Mouse (Mus musculus) stomach, embryonic 14.5 days (tissue): Measurements from ENCODE around the gene Atp6v1fnb. TPM values are rescaled to one million over a fixed set of nuclear protein-coding genes. Genes with fewer than 3 reads are reported as not detected.

Experiments used
- ATAC-seq: fragments of 200-750 bp; cut with Nextera tagmentation; 2 replicates; pipeline ENCODE4 v1.8.0; 2017; ENCODE audit warnings: low read depth, moderate TSS enrichment; ENCODE audit not compliant: insufficient number of reproducible peaks, insufficient read depth, low FRiP score
- H3K27ac ChIP-seq: fragments of 300-500 bp; sonication (generic); 2 replicates; pipeline ENCODE4 v1.5.1; 2014; ENCODE audit warnings: mild to moderate bottlenecking, low read length, moderate library complexity, mixed read lengths
- H3K27me3 ChIP-seq: fragments of 300-500 bp; sonication (generic); 2 replicates; pipeline ENCODE4 v1.6.1; 2014; ENCODE audit warnings: low read length, control low read depth, mixed read lengths; ENCODE audit not compliant: control insufficient read depth, insufficient read depth
- H3K36me3 ChIP-seq: fragments of 300-500 bp; sonication (generic); 2 replicates; pipeline ENCODE4 v1.6.1; 2014; ENCODE audit warnings: mild to moderate bottlenecking, control low read depth, low read length, moderate library complexity, mixed read lengths; ENCODE audit not compliant: control insufficient read depth, insufficient read depth
- H3K4me1 ChIP-seq: fragments of 300-500 bp; sonication (generic); 2 replicates; pipeline ENCODE4 v1.6.1; 2014; ENCODE audit warnings: low read length, control low read depth, mixed read lengths; ENCODE audit not compliant: control insufficient read depth, insufficient read depth
- H3K4me2 ChIP-seq: fragments of 300-500 bp; sonication (generic); replicated peaks from 2 replicates; pipeline ENCODE4 v1.6.1; 2014; ENCODE audit warnings: low read depth, low read length, control low read depth
- H3K4me3 ChIP-seq: fragments of 300-500 bp; sonication (generic); 2 replicates; pipeline ENCODE4 v1.5.1; 2014; ENCODE audit warnings: low read depth, low read length, control low read depth
- H3K9ac ChIP-seq: fragments of 300-500 bp; sonication (generic); replicated peaks from 2 replicates; pipeline ENCODE4 v1.6.1; 2014; ENCODE audit warnings: low read depth, mild to moderate bottlenecking, control low read depth, low read length, moderate library complexity, mixed read lengths
- H3K9me3 ChIP-seq: fragments of 300-500 bp; sonication (generic); 2 replicates; pipeline ENCODE4 v1.6.1; 2016; ENCODE audit warnings: low read depth, low read length, control low read depth; ENCODE audit not compliant: control insufficient read depth
- WGBS: fragments of 180-500 bp; shearing (Covaris S2); extraction: QIAGEN DNeasy Blood & Tissue Kit; methylation state at CpG from one replicate; pipeline ENCODE4 v1.1.7; 2014; 5-methylcytosine and 5-hydroxymethylcytosine counted together
- polyA plus RNA-seq: library from polyadenylated mRNA; unstranded; fragments of >200 nt; fragmentation: Nextera tagmentation; extraction: Ambion mirVana; gene quantifications from 2 replicates; pipeline ENCODE4 v1.2.1, GENCODE M21; 2014

The Atp6v1fnb gene
- polyA plus RNA-seq, 1 experiment from 2014 or later, result not detected

DNA sequence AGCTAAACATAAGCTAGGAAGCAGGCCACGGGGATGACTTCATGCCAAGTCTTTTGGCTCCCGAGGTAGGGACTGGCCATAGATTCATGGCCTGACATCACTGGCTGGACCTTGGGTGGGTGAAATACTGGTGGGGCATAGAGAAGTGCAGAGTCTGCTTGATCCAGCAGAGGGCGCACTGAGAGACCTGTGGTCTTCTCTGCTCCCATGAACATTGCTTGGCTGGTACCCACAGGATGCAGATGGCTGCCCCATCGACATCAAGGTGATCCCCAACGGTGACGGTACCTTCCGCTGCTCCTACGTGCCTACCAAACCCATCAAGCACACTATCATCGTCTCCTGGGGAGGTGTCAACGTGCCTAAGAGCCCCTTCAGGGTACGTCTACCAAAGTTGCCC lies 26.5 kb upstream of the Atp6v1fnb start:
- ATAC-seq, result no peak
- H3K4me3 ChIP-seq, result no peak overlapping the region
- H3K9ac ChIP-seq, result no peak overlapping the region
- no peak overlapping the region for H3K4me2 ChIP-seq
- no peaks in the 10 kb centered on the region for H3K4me1 ChIP-seq
- H3K9me3 ChIP-seq, result no peaks in the 10 kb centered on the region
- peaks cover 72% of the 10 kb centered on the region for H3K36me3 ChIP-seq
- 69% methylated on average over 11 of the region's 11 CpGs for WGBS
- H3K27ac ChIP-seq, result no peak overlapping the region
- H3K27me3 ChIP-seq, result no peaks in the 10 kb centered on the region

DNA sequence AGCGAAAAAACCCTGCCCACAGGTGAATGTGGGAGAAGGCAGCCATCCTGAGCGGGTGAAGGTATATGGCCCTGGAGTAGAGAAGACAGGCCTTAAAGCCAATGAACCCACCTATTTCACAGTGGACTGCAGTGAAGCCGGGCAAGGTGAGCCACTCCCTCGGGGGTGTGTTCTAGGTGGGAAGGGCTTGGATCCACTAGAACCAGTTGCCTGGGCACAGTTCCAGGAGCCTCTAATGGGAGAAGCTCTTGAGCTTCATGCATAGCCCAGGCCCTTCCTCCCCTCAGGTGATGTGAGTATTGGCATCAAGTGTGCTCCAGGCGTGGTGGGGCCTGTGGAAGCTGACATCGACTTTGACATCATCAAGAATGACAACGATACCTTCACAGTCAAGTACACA lies 25.9 kb upstream of the Atp6v1fnb start:
- H3K9me3 ChIP-seq, result no peaks in the 10 kb centered on the region
- no peak overlapping the region for H3K27ac ChIP-seq
- 91% methylated on average over 7 of the region's 7 CpGs for WGBS
- H3K9ac ChIP-seq, result no peak overlapping the region
- peaks cover 70% of the 10 kb centered on the region for H3K36me3 ChIP-seq
- H3K4me1 ChIP-seq, result no peaks in the 10 kb centered on the region
- H3K27me3 ChIP-seq, result no peaks in the 10 kb centered on the region
- no peak overlapping the region for H3K4me3 ChIP-seq
- no peak for ATAC-seq
- H3K4me2 ChIP-seq, result no peak overlapping the region

DNA sequence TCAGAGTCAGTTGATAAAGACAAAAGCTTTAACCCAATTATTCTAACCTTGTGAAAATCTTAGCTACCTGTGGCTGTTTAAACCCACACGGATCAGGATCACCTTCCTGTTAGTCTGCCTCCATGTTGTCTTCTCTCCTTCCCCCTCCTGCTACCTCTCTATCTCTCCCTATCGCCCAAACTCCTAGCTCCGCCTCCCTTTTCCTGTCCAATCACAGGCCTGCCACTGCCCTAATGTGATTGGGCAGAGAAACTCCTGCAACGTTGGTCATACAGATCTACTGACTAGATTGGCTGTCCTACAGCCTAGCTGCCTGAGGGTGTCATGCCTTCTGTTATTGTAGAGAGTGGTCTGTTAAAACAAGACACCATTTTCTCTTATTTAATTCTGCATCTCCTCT lies 21.4 kb upstream of the Atp6v1fnb start:
- Histone ChIP-seq H3K4me2 (no peak overlapping the region), H3K9me3 (no peaks in the 10 kb centered on the region), H3K9ac (no peak overlapping the region), H3K4me1 (no peaks in the 10 kb centered on the region), H3K4me3 (no peak overlapping the region), H3K27me3 (no peaks in the 10 kb centered on the region), H3K36me3 (peaks cover 67% of the 10 kb centered on the region), H3K27ac (no peak overlapping the region)
- ATAC-seq, result no peak
- WGBS, result 31% methylated on average over 4 of the region's 4 CpGs

DNA sequence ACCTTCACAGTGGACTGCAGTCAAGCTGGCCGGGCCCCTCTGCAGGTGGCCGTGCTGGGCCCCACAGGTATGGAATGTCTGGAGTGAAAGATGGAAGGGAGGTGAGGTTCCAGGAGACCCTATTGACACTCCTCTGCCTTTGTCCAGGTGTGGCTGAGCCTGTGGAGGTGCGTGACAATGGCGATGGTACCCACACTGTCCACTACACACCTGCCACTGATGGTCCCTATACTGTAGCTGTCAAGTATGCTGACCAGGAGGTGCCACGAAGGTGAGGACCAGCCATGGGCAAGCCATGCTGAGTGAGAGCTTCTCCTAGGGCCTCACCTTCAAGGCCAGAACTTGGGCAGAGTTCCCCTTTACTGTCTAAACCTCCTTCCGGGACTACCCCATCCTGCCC lies 20.6 kb upstream of the Atp6v1fnb start:
- H3K27ac ChIP-seq, result no peak overlapping the region
- H3K36me3 ChIP-seq, result peaks cover 68% of the 10 kb centered on the region
- H3K4me2 ChIP-seq, result no peak overlapping the region
- no peaks in the 10 kb centered on the region for H3K27me3 ChIP-seq
- no peak overlapping the region for H3K4me3 ChIP-seq
- H3K9ac ChIP-seq, result no peak overlapping the region
- no peak for ATAC-seq
- H3K9me3 ChIP-seq, result no peaks in the 10 kb centered on the region
- no peaks in the 10 kb centered on the region for H3K4me1 ChIP-seq
- 97% methylated on average over 6 of the region's 6 CpGs for WGBS

DNA sequence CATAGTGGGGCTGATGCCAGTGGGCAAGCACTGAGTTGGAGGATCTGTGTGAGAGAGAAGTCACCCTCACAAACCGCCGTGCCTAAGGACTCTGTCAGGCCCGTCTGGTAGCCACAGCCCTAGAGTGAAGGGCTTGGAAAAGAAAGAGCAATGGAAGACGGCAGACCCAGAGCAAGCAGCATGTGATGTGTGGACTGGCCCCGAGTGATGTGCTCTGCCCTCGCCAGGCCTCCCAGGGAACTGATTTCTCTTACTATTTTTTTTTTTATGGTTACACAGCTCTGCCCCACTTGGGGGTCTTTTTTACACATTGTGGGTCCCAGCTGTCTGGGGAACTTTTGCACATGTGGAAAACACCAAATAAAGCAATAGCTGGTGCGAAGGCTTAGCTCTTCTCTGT lies 9.7 kb upstream of the Atp6v1fnb start:
- no peak overlapping the region for H3K27ac ChIP-seq
- ATAC-seq, result no peak
- peaks cover 30% of the 10 kb centered on the region for H3K36me3 ChIP-seq
- 57% methylated on average over 7 of the region's 7 CpGs for WGBS
- H3K9me3 ChIP-seq, result no peaks in the 10 kb centered on the region
- H3K4me2 ChIP-seq, result no peak overlapping the region
- H3K9ac ChIP-seq, result no peak overlapping the region
- H3K4me1 ChIP-seq, result no peaks in the 10 kb centered on the region
- no peak overlapping the region for H3K4me3 ChIP-seq
- H3K27me3 ChIP-seq, result no peaks in the 10 kb centered on the region

DNA sequence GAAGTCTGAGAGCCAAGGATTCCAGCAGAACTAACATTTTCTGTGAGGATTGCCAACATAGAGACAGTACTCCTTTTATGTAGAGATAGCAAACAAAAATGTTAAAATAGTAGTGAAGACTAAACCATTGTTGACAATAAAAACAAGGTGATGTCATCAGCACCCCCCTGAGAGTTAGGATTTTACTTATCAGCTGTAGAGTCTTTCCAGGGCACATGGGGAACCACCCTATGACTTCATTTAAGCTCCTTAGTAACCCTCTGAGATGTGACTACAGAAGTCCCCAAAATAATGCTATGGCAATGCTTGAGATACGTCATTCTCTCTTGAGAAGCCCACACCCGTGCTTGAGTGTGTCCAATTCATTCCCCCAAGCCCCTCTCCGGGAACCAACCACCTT lies 7.8 kb upstream of the Atp6v1fnb start:
- Histone ChIP-seq H3K4me3 (no peak overlapping the region), H3K36me3 (peaks cover 22% of the 10 kb centered on the region), H3K4me2 (no peak overlapping the region), H3K4me1 (no peaks in the 10 kb centered on the region; the same call in 1 of the 2 replicates), H3K27me3 (no peaks in the 10 kb centered on the region), H3K9ac (no peak overlapping the region), H3K27ac (no peak overlapping the region), H3K9me3 (no peaks in the 10 kb centered on the region)
- no peak for ATAC-seq
- WGBS, result 78% methylated on average over 3 of the region's 3 CpGs

DNA sequence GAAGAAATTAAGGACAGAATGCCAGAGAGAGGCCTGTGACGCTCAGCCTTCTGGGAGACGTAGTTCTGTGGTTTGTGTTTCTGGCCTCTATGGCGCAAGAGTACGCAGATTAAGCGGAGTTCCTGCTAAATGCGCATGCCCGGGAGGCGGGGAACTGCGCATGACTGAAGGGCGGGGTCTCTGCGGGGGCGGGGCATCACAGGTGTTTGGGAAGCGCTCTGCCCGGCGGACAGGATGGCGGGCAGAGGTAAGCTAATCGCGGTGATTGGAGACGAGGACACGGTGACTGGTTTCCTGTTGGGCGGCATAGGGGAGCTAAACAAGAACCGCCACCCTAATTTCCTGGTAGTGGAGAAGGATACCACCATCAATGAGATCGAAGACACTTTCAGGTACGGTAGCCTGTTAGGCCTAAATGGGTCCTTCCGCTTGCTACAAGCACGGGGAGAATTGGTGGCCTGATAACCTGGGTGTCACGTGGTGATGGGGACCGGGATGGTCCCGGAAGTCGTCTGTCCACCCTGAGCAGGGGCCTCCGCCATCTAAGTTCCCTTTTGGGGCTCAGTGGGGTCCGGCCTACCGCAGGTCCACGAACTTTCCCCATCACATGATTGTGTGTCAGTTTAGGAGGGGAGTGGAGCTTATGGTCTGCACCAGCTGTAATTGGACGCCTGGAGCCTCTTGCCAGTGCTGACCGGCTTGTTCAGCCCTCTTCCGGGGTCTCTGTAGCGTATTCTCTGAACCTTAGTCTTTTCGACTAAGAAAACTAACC lies 3.5 kb upstream of the Atp6v1fnb start, which contains the start of gene Atp6v1f:
Atp6v1f (plus strand) TSS at position 136 of the 772 bp plus-strand sequence.
- Histone ChIP-seq H3K4me2 (peak within 1 kb of the TSS; percentile 64), H3K27ac (peak within 1 kb of the TSS; percentile 39; the same call in 1 of the 2 replicates), H3K27me3 (no peaks in the 10 kb centered on the region), H3K4me1 (peaks cover 7% of the 10 kb centered on the region; the same call in 1 of the 2 replicates), H3K4me3 (peak within 1 kb of the TSS; percentile 68), H3K9me3 (no peaks in the 10 kb centered on the region), H3K36me3 (peaks cover 8% of the 10 kb centered on the region), H3K9ac (peak within 1 kb of the TSS; percentile 52)
- ATAC-seq, result peak; percentile 92
- WGBS, result under 1% methylated on average over 39 of the region's 39 CpGs

DNA sequence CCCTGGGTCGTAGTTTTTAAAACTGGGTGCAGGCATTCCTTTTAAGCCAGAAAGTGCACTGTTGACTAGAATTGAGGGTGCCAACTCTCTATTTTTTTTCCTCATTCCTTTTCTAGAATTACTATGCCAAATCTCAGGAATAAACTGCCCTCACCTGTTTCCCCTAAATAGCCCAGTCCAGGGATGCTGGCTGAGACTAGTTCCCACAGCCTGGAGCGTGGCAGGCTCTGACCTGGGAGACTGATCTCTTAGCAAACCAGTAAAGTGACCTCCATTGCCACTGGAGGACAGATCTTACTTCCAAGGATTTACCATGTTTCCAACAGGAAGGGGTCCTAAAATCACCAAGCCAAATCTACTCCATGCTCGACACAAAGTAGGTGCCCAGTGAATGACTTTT lies 2.4 kb upstream of the Atp6v1fnb start:
- ATAC-seq, result no peak
- peak overlapping the region; percentile 64 for H3K4me2 ChIP-seq
- no peaks in the 10 kb centered on the region for H3K9me3 ChIP-seq
- H3K27ac ChIP-seq, result no peak overlapping the region
- H3K9ac ChIP-seq, result 0 out of 2 replicates have a peak overlapping the region, but pooled peaks have one; percentile 52
- H3K27me3 ChIP-seq, result no peaks in the 10 kb centered on the region
- peak overlapping the region; percentile 68 for H3K4me3 ChIP-seq
- H3K36me3 ChIP-seq, result peaks cover 8% of the 10 kb centered on the region
- WGBS, result 87% methylated on average over 3 of the region's 3 CpGs
- H3K4me1 ChIP-seq, result peaks cover 7% of the 10 kb centered on the region; the same call in 1 of the 2 replicates
